Mouse (Mus musculus) midbrain, embryonic 16.5 days (tissue): ENCODE results near the gene Isg15. TPM values are rescaled to one million over a fixed set of nuclear protein-coding genes. Genes with fewer than 3 reads are reported as not detected.
A peak's percentile ranks its signal among the peaks of the same experiment; 100 is the strongest.

Experiments
- ATAC-seq: fragments of 200-750 bp; cut with Nextera tagmentation; 2 replicates; pipeline ENCODE4 v1.8.0; 2017; ENCODE audit warnings: moderate TSS enrichment
- H3K27ac ChIP-seq: fragments of 300-500 bp; sonication (generic); 2 replicates; pipeline ENCODE4 v1.5.1; 2014; ENCODE audit warnings: mild to moderate bottlenecking, low read length, mixed read lengths
- H3K27me3 ChIP-seq: fragments of 300-500 bp; sonication (generic); 2 replicates; pipeline ENCODE4 v1.6.1; 2014; ENCODE audit warnings: low read depth, low read length, mixed read lengths; ENCODE audit not compliant: control insufficient read depth, insufficient read depth
- H3K36me3 ChIP-seq: fragments of 300-500 bp; sonication (generic); 2 replicates; pipeline ENCODE4 v1.6.1; 2014; ENCODE audit warnings: mild to moderate bottlenecking, low read length, moderate library complexity, mixed read lengths; ENCODE audit not compliant: control insufficient read depth, insufficient read depth
- H3K4me1 ChIP-seq: fragments of 300-500 bp; sonication (generic); 2 replicates; pipeline ENCODE4 v1.6.1; 2014; ENCODE audit warnings: mild to moderate bottlenecking, low read length, mixed read lengths; ENCODE audit not compliant: control insufficient read depth, insufficient read depth
- H3K4me2 ChIP-seq: fragments of 300-500 bp; sonication (generic); 2 replicates; pipeline ENCODE4 v1.6.1; 2014; ENCODE audit warnings: mild to moderate bottlenecking, low read length, mixed read lengths
- H3K4me3 ChIP-seq: fragments of 300-500 bp; sonication (generic); 2 replicates; pipeline ENCODE4 v1.5.1; 2014; ENCODE audit warnings: low read depth, mild to moderate bottlenecking, low read length, moderate library complexity, mixed read lengths
- H3K9ac ChIP-seq: fragments of 300-500 bp; sonication (generic); 2 replicates; pipeline ENCODE4 v1.6.1; 2014; ENCODE audit warnings: low read depth, low read length, mixed read lengths
- H3K9me3 ChIP-seq: fragments of 300-500 bp; sonication (generic); replicated peaks from 2 replicates; pipeline ENCODE4 v1.6.1; 2014; ENCODE audit warnings: mild to moderate bottlenecking, low read length, mixed read lengths; ENCODE audit not compliant: control insufficient read depth, poor library complexity, severe bottlenecking
- WGBS: fragments of 180-500 bp; shearing (Covaris S2); extraction: QIAGEN DNeasy Blood & Tissue Kit; methylation state at CpG from one replicate; pipeline ENCODE4 v1.1.7; 2014; 5-methylcytosine and 5-hydroxymethylcytosine counted together
- polyA plus RNA-seq: library from polyadenylated mRNA; unstranded; fragments of >200 nt; fragmentation: Nextera tagmentation; extraction: Ambion mirVana; gene quantifications from 2 replicates; pipeline ENCODE4 v1.2.1, GENCODE M21; 2015

Isg15 gene
- 1.2 and 1.4 TPM in 2 replicates for polyA plus RNA-seq

GRCm38 (mm10) chr4:156200623-156201475 is at the start of gene Isg15:
Isg15 (minus strand) TSS chr4:156200818.
- Histone ChIP-seq H3K36me3 (no peaks in the 10 kb centered on the region), H3K27ac (no peak within 1 kb of the TSS), H3K9me3 (no peaks in the 10 kb centered on the region), H3K4me3 (no peak within 1 kb of the TSS), H3K9ac (no peak within 1 kb of the TSS), H3K4me2 (no peak within 1 kb of the TSS), H3K27me3 (peaks cover 2% of the 10 kb centered on the region; the same call in 1 of the 2 replicates), H3K4me1 (peaks cover 20% of the 10 kb centered on the region)
- WGBS: 63% methylated on average over 10 of the region's 10 CpGs
- ATAC-seq: no peak

- 66% methylated on average over 11 of the region's 11 CpGs for WGBS
- Histone ChIP-seq H3K4me2 (no peak overlapping the region), H3K27ac (peak overlapping the region; percentile 59), H3K9ac (no peak overlapping the region; the same call in 1 of the 2 replicates), H3K9me3 (no peaks in the 10 kb centered on the region), H3K27me3 (no peaks in the 10 kb centered on the region; the same call in 1 of the 2 replicates), H3K4me3 (no peak overlapping the region), H3K4me1 (peaks cover 5% of the 10 kb centered on the region; the same call in 1 of the 2 replicates), H3K36me3 (peaks cover 33% of the 10 kb centered on the region)
- ATAC-seq: no peak
These were observed 48.9 kb upstream of the Isg15 start for GRCm38 (mm10) chr4:156249567-156249966.

- Histone ChIP-seq H3K27ac (no peak overlapping the region), H3K4me3 (peak overlapping the region; percentile 84), H3K4me1 (peaks cover 11% of the 10 kb centered on the region), H3K4me2 (peak overlapping the region; percentile 97), H3K9ac (no peak overlapping the region; the same call in 1 of the 2 replicates), H3K9me3 (no peaks in the 10 kb centered on the region), H3K36me3 (peaks cover 42% of the 10 kb centered on the region), H3K27me3 (no peaks in the 10 kb centered on the region)
- no peak for ATAC-seq
- 26% methylated on average over 55 of the region's 60 CpGs for WGBS
These were observed 36.2 kb upstream of the Isg15 start for GRCm38 (mm10) chr4:156236651-156237447.

DNA sequence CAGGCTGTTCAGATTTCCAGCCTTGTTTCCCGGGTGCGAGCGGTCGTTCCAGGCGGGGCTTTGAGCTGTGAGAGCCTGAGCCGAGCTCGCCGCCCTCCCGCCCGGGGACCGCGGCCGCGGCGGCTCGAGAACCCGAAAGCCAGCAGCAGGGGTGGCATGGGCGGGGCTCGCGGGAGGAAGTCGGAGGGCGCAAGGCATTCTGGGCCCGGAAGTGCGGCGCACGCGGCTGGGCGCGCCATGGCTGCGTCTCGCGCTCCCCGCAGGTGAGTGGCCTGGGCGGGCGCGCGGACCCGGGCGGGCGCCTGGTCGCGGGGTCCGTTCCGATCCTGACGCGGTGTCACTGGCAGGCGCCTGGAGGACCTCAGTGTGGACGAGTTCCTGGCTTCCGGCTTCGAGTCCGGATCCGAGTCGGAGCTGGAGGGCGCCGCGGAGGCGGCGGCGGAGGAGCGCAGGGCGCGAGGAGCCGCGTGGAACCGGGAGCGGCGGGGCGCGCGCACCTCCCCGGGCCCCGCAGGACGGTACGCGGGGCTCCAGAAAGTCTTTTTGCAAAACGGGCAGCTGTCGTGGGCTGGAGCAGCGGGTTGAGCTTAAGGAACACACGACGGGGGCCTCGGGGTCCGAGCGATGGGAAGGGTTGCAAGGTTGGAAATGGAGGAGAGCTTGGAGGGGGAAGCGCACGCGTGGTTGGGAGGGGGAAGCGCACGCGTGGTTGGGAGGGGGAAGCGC is 35.4 kb upstream of the Isg15 start, which contains the start of gene Noc2l:
Noc2l (plus strand) TSS at position 203 of the 726 bp plus-strand sequence.
- peak within 1 kb of the TSS; percentile 97 for H3K4me2 ChIP-seq
- WGBS: under 1% methylated on average over 87 of the region's 90 CpGs
- no peaks in the 10 kb centered on the region for H3K9me3 ChIP-seq
- peak; percentile 84 for ATAC-seq
- H3K36me3 ChIP-seq: peaks cover 41% of the 10 kb centered on the region
- H3K27ac ChIP-seq: peak within 1 kb of the TSS; percentile 92
- H3K4me1 ChIP-seq: peaks cover 11% of the 10 kb centered on the region
- H3K9ac ChIP-seq: peak within 1 kb of the TSS; percentile 81
- H3K27me3 ChIP-seq: no peaks in the 10 kb centered on the region
- H3K4me3 ChIP-seq: peak within 1 kb of the TSS; percentile 84

DNA sequence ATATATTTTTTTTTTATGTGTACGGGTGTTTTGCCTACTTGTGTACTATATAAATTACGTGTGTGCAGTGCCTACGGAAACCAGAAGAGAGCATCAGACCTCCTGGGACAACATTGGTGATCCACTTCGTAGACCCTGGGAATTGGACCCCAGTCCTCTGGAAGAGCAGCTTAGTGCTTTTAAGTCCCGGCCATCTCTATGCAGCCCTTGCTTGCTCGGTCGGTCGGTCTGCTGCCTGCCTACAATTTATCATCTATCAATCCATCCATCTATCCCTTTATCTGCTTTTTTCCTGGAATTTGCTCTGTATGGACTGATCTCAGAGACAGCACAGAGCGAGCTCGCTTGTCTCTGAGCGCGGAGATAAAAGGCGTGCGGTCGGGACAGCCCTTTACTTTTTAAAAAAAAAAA is 34.7 kb upstream of the Isg15 start:
- Histone ChIP-seq H3K9ac (peak overlapping the region; percentile 63), H3K4me1 (peaks cover 11% of the 10 kb centered on the region), H3K4me2 (peak overlapping the region; percentile 97), H3K27me3 (no peaks in the 10 kb centered on the region), H3K9me3 (no peaks in the 10 kb centered on the region), H3K36me3 (peaks cover 41% of the 10 kb centered on the region), H3K4me3 (peak overlapping the region; percentile 84), H3K27ac (peak overlapping the region; percentile 92)
- peak; percentile 43 for ATAC-seq
- WGBS: 0% methylated on average over 15 of the region's 15 CpGs

GRCm38 (mm10) chr4:156234701-156235213 is 34.1 kb upstream of the Isg15 start, which contains the start of gene Plekhn1:
Plekhn1 (minus strand) TSS chr4:156234857.
- peak within 1 kb of the TSS; percentile 81 for H3K9ac ChIP-seq
- peaks cover 41% of the 10 kb centered on the region for H3K36me3 ChIP-seq
- under 1% methylated on average over 35 of the region's 48 CpGs for WGBS
- no peaks in the 10 kb centered on the region for H3K27me3 ChIP-seq
- peak within 1 kb of the TSS; percentile 84 for H3K4me3 ChIP-seq
- peak; percentile 59 for ATAC-seq
- H3K4me2 ChIP-seq: peak within 1 kb of the TSS; percentile 97
- H3K9me3 ChIP-seq: no peaks in the 10 kb centered on the region
- peak within 1 kb of the TSS; percentile 92 for H3K27ac ChIP-seq
- H3K4me1 ChIP-seq: peaks cover 11% of the 10 kb centered on the region

- Histone ChIP-seq H3K9ac (peak overlapping the region; percentile 81), H3K27ac (peak overlapping the region; percentile 91), H3K27me3 (no peaks in the 10 kb centered on the region), H3K4me1 (peaks cover 11% of the 10 kb centered on the region), H3K4me2 (peak overlapping the region; percentile 97), H3K4me3 (peak overlapping the region; percentile 84), H3K9me3 (no peaks in the 10 kb centered on the region), H3K36me3 (peaks cover 42% of the 10 kb centered on the region)
- no peak; the same call in 1 of the 2 replicates for ATAC-seq
- 2% methylated on average over 17 of the region's 17 CpGs for WGBS
These were observed 33.4 kb upstream of the Isg15 start for GRCm38 (mm10) chr4:156234021-156234501.

DNA sequence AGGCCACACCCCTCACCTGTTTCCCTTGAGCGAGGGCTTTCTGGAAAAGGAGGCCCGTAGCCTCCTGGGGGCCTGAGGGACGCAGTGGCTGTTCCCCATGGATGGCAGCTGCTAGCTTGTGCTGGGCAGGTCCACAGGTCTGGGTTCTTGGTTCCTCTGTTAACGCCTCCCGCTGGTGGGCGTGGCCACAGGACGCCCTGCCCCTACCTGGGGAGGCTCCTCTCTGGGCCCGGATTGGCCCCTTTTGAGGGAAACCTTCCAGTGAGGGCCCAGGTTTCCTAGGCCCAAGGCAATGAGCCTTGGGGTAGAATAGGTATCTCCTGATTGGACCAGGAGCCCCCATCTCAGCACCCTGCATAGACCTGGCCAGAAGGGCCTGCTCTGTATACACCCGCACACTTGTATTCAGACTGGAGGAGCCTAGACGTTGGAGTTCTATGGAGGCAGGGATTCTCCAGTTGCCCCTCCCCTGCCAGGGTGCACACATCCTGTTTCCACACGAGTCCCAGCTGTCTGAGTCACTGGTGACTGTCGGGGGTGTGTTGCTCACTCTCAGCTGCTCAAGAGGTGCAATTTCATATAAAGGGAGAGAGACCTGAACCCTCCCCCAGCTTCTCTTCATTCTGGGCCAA is 27.9 kb upstream of the Isg15 start:
- 26% methylated on average over 12 of the region's 12 CpGs for WGBS

More for the DNA sequence above, 27.9 kb upstream of the Isg15 start:
- no peaks in the 10 kb centered on the region for H3K27me3 ChIP-seq
- no peak for ATAC-seq
- H3K4me3 ChIP-seq: no peak overlapping the region
- H3K27ac ChIP-seq: no peak overlapping the region
- H3K4me1 ChIP-seq: peaks cover 3% of the 10 kb centered on the region
- no peaks in the 10 kb centered on the region for H3K9me3 ChIP-seq
- peak overlapping the region; percentile 34; the same call in 1 of the 2 replicates for H3K9ac ChIP-seq
- H3K36me3 ChIP-seq: peaks cover 32% of the 10 kb centered on the region
- no peak overlapping the region for H3K4me2 ChIP-seq
